Mouse (Mus musculus): ENCODE measurements around the gene Hebp1.

The Hebp1 gene

GRCm38 (mm10) chr6:135197921-135198532, at the start of gene Hebp1, which contains the start of gene Fam234b:
TSS of gene Hebp1 (minus strand) at chr6:135198022.
TSS of gene Fam234b (plus strand) at chr6:135197977.
- DNase-seq (ENCODE audit: low spot score in 2 of 2), result peak; percentile 46 to 80

GRCm38 (mm10) chr6:135245586-135245985, 47.8 kb upstream of the Hebp1 start:
- no peak for DNase-seq (ENCODE audit: low spot score in 2 of 2)

GRCm38 (mm10) chr6:135240361-135240760, 42.5 kb upstream of the Hebp1 start:
- DNase-seq (ENCODE audit: low spot score in 2 of 2), result no peak

GRCm38 (mm10) chr6:135238211-135238610, 40.4 kb upstream of the Hebp1 start:
- DNase-seq (ENCODE audit: low spot score in 2 of 2), result no peak

GRCm38 (mm10) chr6:135237326-135237725, 39.5 kb upstream of the Hebp1 start:
- DNase-seq (ENCODE audit: low spot score in 2 of 2), result no peak

GRCm38 (mm10) chr6:135236576-135236975, 38.8 kb upstream of the Hebp1 start:
- DNase-seq (ENCODE audit: low spot score in 2 of 2), result no peak

- DNase-seq (ENCODE audit: low spot score in 2 of 2), result no peak
Observed at GRCm38 (mm10) chr6:135235742-135236141, 37.9 kb upstream of the Hebp1 start.

GRCm38 (mm10) chr6:135232443-135233182, 34.8 kb upstream of the Hebp1 start:
- DNase-seq (ENCODE audit: low spot score in 2 of 2), result peak; percentile 59

GRCm38 (mm10) chr6:135230586-135230985, 32.8 kb upstream of the Hebp1 start:
- DNase-seq (ENCODE audit: low spot score in 2 of 2), result no peak

GRCm38 (mm10) chr6:135228465-135228941, 30.7 kb upstream of the Hebp1 start:
- DNase-seq (ENCODE audit: low spot score in 2 of 2), result no peak

GRCm38 (mm10) chr6:135223786-135224416, 26.1 kb upstream of the Hebp1 start:
- no peak for DNase-seq (ENCODE audit: low spot score in 2 of 2)

- no peak for DNase-seq (ENCODE audit: low spot score in 2 of 2)
Observed at GRCm38 (mm10) chr6:135219916-135220315, 22.1 kb upstream of the Hebp1 start.

GRCm38 (mm10) chr6:135218330-135218729, 20.5 kb upstream of the Hebp1 start:
- DNase-seq (ENCODE audit: low spot score in 2 of 2), result no peak

GRCm38 (mm10) chr6:135212666-135213065, 14.8 kb upstream of the Hebp1 start:
- no peak for DNase-seq (ENCODE audit: low spot score in 2 of 2)

GRCm38 (mm10) chr6:135211169-135211568, 13.3 kb upstream of the Hebp1 start:
- DNase-seq (ENCODE audit: low spot score in 2 of 2), result no peak

- no peak for DNase-seq (ENCODE audit: low spot score in 2 of 2)
Observed at GRCm38 (mm10) chr6:135206909-135207308, 9.1 kb upstream of the Hebp1 start.

- DNase-seq (ENCODE audit: low spot score in 2 of 2), result no peak
Observed at GRCm38 (mm10) chr6:135205802-135206201, 8.0 kb upstream of the Hebp1 start.

GRCm38 (mm10) chr6:135204869-135205268, 7.0 kb upstream of the Hebp1 start:
- DNase-seq (ENCODE audit: low spot score in 2 of 2), result no peak

- DNase-seq (ENCODE audit: low spot score in 2 of 2), result no peak
Observed at GRCm38 (mm10) chr6:135203737-135204136, 5.9 kb upstream of the Hebp1 start.

- DNase-seq (ENCODE audit: low spot score in 2 of 2), result no peak
Observed at GRCm38 (mm10) chr6:135202668-135203067, 4.8 kb upstream of the Hebp1 start.

- DNase-seq (ENCODE audit: low spot score in 2 of 2), result peak in 1 of 2 experiments; percentile 71
Observed at GRCm38 (mm10) chr6:135200122-135200957, 2.5 kb upstream of the Hebp1 start.

GRCm38 (mm10) chr6:135198726-135199125, 904 bp upstream of the Hebp1 start:
- no peak for DNase-seq (ENCODE audit: low spot score in 2 of 2)
